Mouse (Mus musculus): ENCODE measurements around the gene Galnt2.
A peak's percentile ranks its signal among the peaks of the same experiment; 100 is the strongest.

Gene Galnt2

GRCm38 (mm10) chr8:124216951-124217350, 14.2 kb upstream of the Galnt2 start:
- Histone ChIP-seq H3K27me3 (ENCODE audit: insufficient read depth, low read length) (peaks cover 20% of the 10 kb centered on the region), H3K4me1 (replicated peaks; ENCODE audit: low read depth, low read length) (peaks cover 46% of the 10 kb centered on the region), H3K4me3 (replicated peaks; ENCODE audit: low read length) (no peak overlapping the region), H3K36me3 (ENCODE audit: insufficient read depth, low read length) (no peaks in the 10 kb centered on the region), H3K9me3 (ENCODE audit: low read length) (no peaks in the 10 kb centered on the region)
- TF ChIP-seq NANOG (IDR thresholded peaks at IDR 0.05; ENCODE audit: borderline replicate concordance, low read length) = no peak
- no peak for TF ChIP-seq CTCF (conservative IDR thresholded peaks at IDR 0.05; ENCODE audit: low read length)
- TF ChIP-seq POU5F1 (IDR thresholded peaks at IDR 0.05; ENCODE audit: borderline replicate concordance, low read length) = no peak

- Histone ChIP-seq H3K9me3 (ENCODE audit: low read length) (no peaks in the 10 kb centered on the region), H3K4me3 (replicated peaks; ENCODE audit: low read length) (no peak overlapping the region), H3K36me3 (ENCODE audit: insufficient read depth, low read length) (peaks cover 3% of the 10 kb centered on the region; the same call in 1 of the 2 replicates), H3K4me1 (replicated peaks; ENCODE audit: low read depth, low read length) (peaks cover 44% of the 10 kb centered on the region), H3K27me3 (ENCODE audit: insufficient read depth, low read length) (peaks cover 23% of the 10 kb centered on the region)
- no peak for TF ChIP-seq NANOG (IDR thresholded peaks at IDR 0.05; ENCODE audit: borderline replicate concordance, low read length)
- TF ChIP-seq POU5F1 (IDR thresholded peaks at IDR 0.05; ENCODE audit: borderline replicate concordance, low read length) = no peak
- no peak for TF ChIP-seq CTCF (conservative IDR thresholded peaks at IDR 0.05; ENCODE audit: low read length)
These were observed 1.3 kb upstream of the Galnt2 start for GRCm38 (mm10) chr8:124229883-124230282.

- H3K4me3 ChIP-seq (replicated peaks; ENCODE audit: low read length) = peak overlapping the region; percentile 92
These were observed 555 bp upstream of the Galnt2 start for GRCm38 (mm10) chr8:124230496-124231175.

GRCm38 (mm10) chr8:124231485-124232279, 491 bp downstream of the Galnt2 start:
- Histone ChIP-seq H3K27me3 (ENCODE audit: insufficient read depth, low read length) (peaks cover 23% of the 10 kb centered on the region), H3K4me3 (replicated peaks; ENCODE audit: low read length) (peak overlapping the region; percentile 92), H3K36me3 (ENCODE audit: insufficient read depth, low read length) (peaks cover 3% of the 10 kb centered on the region; the same call in 1 of the 2 replicates), H3K4me1 (replicated peaks; ENCODE audit: low read depth, low read length) (peaks cover 62% of the 10 kb centered on the region), H3K9me3 (ENCODE audit: low read length) (no peaks in the 10 kb centered on the region)
- TF ChIP-seq NANOG (IDR thresholded peaks at IDR 0.05; ENCODE audit: borderline replicate concordance, low read length) (no peak), CTCF (conservative IDR thresholded peaks at IDR 0.05; ENCODE audit: low read length) (no peak), POU5F1 (IDR thresholded peaks at IDR 0.05; ENCODE audit: borderline replicate concordance, low read length) (no peak)

More at GRCm38 (mm10) chr8:124230496-124231175, 555 bp upstream of the Galnt2 start:
- H3K36me3 ChIP-seq (ENCODE audit: insufficient read depth, low read length) = peaks cover 3% of the 10 kb centered on the region; the same call in 1 of the 2 replicates
- no peaks in the 10 kb centered on the region for H3K9me3 ChIP-seq (ENCODE audit: low read length)
- peaks cover 51% of the 10 kb centered on the region for H3K4me1 ChIP-seq (replicated peaks; ENCODE audit: low read depth, low read length)
- H3K27me3 ChIP-seq (ENCODE audit: insufficient read depth, low read length) = peaks cover 23% of the 10 kb centered on the region
- TF ChIP-seq POU5F1 (IDR thresholded peaks at IDR 0.05; ENCODE audit: borderline replicate concordance, low read length) = no peak
- no peak for TF ChIP-seq CTCF (conservative IDR thresholded peaks at IDR 0.05; ENCODE audit: low read length)
- no peak for TF ChIP-seq NANOG (IDR thresholded peaks at IDR 0.05; ENCODE audit: borderline replicate concordance, low read length)

GRCm38 (mm10) chr8:124232280-124232600, 1.0 kb downstream of the Galnt2 start:
- H3K9me3 ChIP-seq (ENCODE audit: low read length) = no peaks in the 10 kb centered on the region
- peaks cover 3% of the 10 kb centered on the region; the same call in 1 of the 2 replicates for H3K36me3 ChIP-seq (ENCODE audit: insufficient read depth, low read length)
- peaks cover 23% of the 10 kb centered on the region for H3K27me3 ChIP-seq (ENCODE audit: insufficient read depth, low read length)
- H3K4me1 ChIP-seq (replicated peaks; ENCODE audit: low read depth, low read length) = peaks cover 67% of the 10 kb centered on the region
- peak overlapping the region; percentile 92 for H3K4me3 ChIP-seq (replicated peaks; ENCODE audit: low read length)
- TF ChIP-seq POU5F1 (IDR thresholded peaks at IDR 0.05; ENCODE audit: borderline replicate concordance, low read length) (no peak), CTCF (conservative IDR thresholded peaks at IDR 0.05; ENCODE audit: low read length) (no peak), NANOG (IDR thresholded peaks at IDR 0.05; ENCODE audit: borderline replicate concordance, low read length) (no peak)

- Histone ChIP-seq H3K9me3 (ENCODE audit: low read length) (no peaks in the 10 kb centered on the region), H3K36me3 (ENCODE audit: insufficient read depth, low read length) (peaks cover 8% of the 10 kb centered on the region), H3K4me3 (replicated peaks; ENCODE audit: low read length) (no peak overlapping the region), H3K27me3 (ENCODE audit: insufficient read depth, low read length) (peaks cover 19% of the 10 kb centered on the region), H3K4me1 (replicated peaks; ENCODE audit: low read depth, low read length) (peaks cover 90% of the 10 kb centered on the region)
- TF ChIP-seq NANOG (IDR thresholded peaks at IDR 0.05; ENCODE audit: borderline replicate concordance, low read length) = no peak
- no peak for TF ChIP-seq POU5F1 (IDR thresholded peaks at IDR 0.05; ENCODE audit: borderline replicate concordance, low read length)
- no peak for TF ChIP-seq CTCF (conservative IDR thresholded peaks at IDR 0.05; ENCODE audit: low read length)
These were observed 3.3 kb downstream of the Galnt2 start for GRCm38 (mm10) chr8:124234496-124234895.

- Histone ChIP-seq H3K4me1 (replicated peaks; ENCODE audit: low read depth, low read length) (peaks cover 91% of the 10 kb centered on the region), H3K9me3 (ENCODE audit: low read length) (no peaks in the 10 kb centered on the region), H3K27me3 (ENCODE audit: insufficient read depth, low read length) (peaks cover 16% of the 10 kb centered on the region), H3K36me3 (ENCODE audit: insufficient read depth, low read length) (peaks cover 10% of the 10 kb centered on the region), H3K4me3 (replicated peaks; ENCODE audit: low read length) (peak overlapping the region; percentile 37)
- TF ChIP-seq POU5F1 (IDR thresholded peaks at IDR 0.05; ENCODE audit: borderline replicate concordance, low read length) = no peak
- 0 out of 2 replicates have a peak, but pooled peaks have one; percentile 6 for TF ChIP-seq CTCF (conservative IDR thresholded peaks at IDR 0.05; ENCODE audit: low read length)
These were observed 4.3 kb downstream of the Galnt2 start for GRCm38 (mm10) chr8:124235536-124235935.

GRCm38 (mm10) chr8:124239350-124239749, 8.2 kb downstream of the Galnt2 start:
- Histone ChIP-seq H3K27me3 (ENCODE audit: insufficient read depth, low read length) (no peaks in the 10 kb centered on the region), H3K9me3 (ENCODE audit: low read length) (peaks cover 13% of the 10 kb centered on the region), H3K4me3 (replicated peaks; ENCODE audit: low read length) (no peak overlapping the region), H3K4me1 (replicated peaks; ENCODE audit: low read depth, low read length) (peaks cover 76% of the 10 kb centered on the region), H3K36me3 (ENCODE audit: insufficient read depth, low read length) (peaks cover 31% of the 10 kb centered on the region)
- TF ChIP-seq CTCF (conservative IDR thresholded peaks at IDR 0.05; ENCODE audit: low read length) = no peak
- no peak for TF ChIP-seq POU5F1 (IDR thresholded peaks at IDR 0.05; ENCODE audit: borderline replicate concordance, low read length)
- TF ChIP-seq NANOG (IDR thresholded peaks at IDR 0.05; ENCODE audit: borderline replicate concordance, low read length) = no peak
